Mouse (Mus musculus): ENCODE data around the gene Rtp3.
A peak's percentile ranks its signal among the peaks of the same experiment; 100 is the strongest.

The Rtp3 gene

GRCm38 (mm10) chr9:110945343-110945742 lies 45.0 kb downstream of the Rtp3 start:
- no peak for DNase-seq (ENCODE audit: low read depth)

DNA sequence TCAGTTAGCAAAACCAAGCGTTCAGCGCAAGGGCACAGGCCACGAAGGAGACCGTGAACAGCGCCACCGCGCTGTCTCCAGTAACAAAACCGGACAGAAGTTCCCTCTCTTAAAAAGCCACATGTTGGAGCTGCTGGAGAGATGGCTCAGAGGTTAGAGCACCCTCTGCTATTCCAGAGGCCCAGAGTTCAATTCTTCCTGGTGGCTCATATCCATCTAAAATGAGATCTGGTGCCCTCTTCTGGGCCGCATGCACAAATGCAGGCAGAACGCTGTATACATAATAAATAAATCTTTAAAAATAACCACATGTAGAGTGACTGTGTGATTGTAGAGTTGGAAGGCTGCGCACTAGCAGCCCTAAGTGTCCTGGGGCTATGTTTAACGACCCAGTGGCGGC lies 46.1 kb downstream of the Rtp3 start:
- DNase-seq (ENCODE audit: low read depth): peak; percentile 68

- peak; percentile 36 for DNase-seq (ENCODE audit: low read depth)
Observed at GRCm38 (mm10) chr9:110937506-110938490, 52.6 kb downstream of the Rtp3 start.

DNA sequence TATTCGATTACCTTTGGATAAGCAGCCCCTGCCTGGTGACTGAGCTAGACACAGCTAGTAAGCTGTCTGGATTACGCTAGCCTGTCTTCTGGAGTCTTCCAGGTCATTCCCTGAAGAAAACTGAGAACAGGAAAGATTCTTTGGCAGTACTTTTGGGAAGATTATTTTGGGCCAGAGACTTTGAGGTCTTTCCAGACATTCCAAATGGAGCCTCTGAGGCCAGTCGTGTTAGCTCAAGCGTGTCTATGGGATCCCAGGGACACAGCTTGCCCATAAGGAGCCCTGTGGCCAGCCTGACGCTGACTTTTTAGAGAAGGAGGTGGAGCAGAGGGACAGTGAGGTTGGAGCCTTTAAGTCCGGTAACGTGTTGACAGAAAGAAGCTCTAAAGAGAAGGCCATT lies 54.4 kb downstream of the Rtp3 start:
- DNase-seq (ENCODE audit: low read depth): no peak

Data from induced T-regulatory cell, adult 2 months (primary cell).